Mouse (Mus musculus): ENCODE results near the gene Zfp791. TPM values are rescaled to one million over a fixed set of nuclear protein-coding genes. Genes with fewer than 3 reads are reported as not detected.

Zfp791 gene
- total RNA-seq, 4 experiments from 2014 or later, result 6.1 to 8.9 (median 8.5) TPM

Small RNA genes lying within 50 kb of the gene (microRNA-seq; reads per million reads assigned to microRNA genes)
- gene Gm23388 (0 to 0.76 reads per million in 2 experiments), gene Mir7070 (4.5 reads per million in 2 experiments)

Other genes with a start within 250 kb of the Zfp791 start
- gene Gcdh, start 229.2 kb downstream of the Zfp791 start, total RNA-seq (2022), result 10 to 100 TPM; 38.7 to 46.2 (median 40.4) TPM
- gene Klf1, start 221.2 kb downstream of the Zfp791 start, total RNA-seq (2022), result under 1 TPM in 2 of 4 experiments, not detected in 2; 0.21 to 0.31 TPM
- gene Dnase2a, start 214.5 kb downstream of the Zfp791 start, total RNA-seq (2022), result 10 to 100 TPM in 2 of 4 experiments, 1 to 10 TPM in 2; 4.4 to 18.9 (median 9.2) TPM
- 10 to 100 TPM; 77.3 to 83.2 (median 80.8) TPM for gene Mast1, start 185.7 kb downstream of the Zfp791 start, total RNA-seq (2022)
- 1 to 10 TPM; 1.5 to 2.5 (median 1.7) TPM for gene Rtbdn, start 176.1 kb downstream of the Zfp791 start, total RNA-seq (2022)
- gene Gm49661, start 153.7 kb downstream of the Zfp791 start, total RNA-seq (2022), result not detected
- gene Prdx2, start 153.5 kb downstream of the Zfp791 start, total RNA-seq (2022), result 100 to 1,000 TPM; 328 to 367 (median 342) TPM
- 10 to 100 TPM; 36.2 to 46.2 (median 41.2) TPM for gene Rnaseh2a, start 153.3 kb downstream of the Zfp791 start, total RNA-seq (2022)
- 10 to 100 TPM; 61.1 to 79.5 (median 75.6) TPM for gene Junb, start 144.4 kb downstream of the Zfp791 start, total RNA-seq (2022)
- gene Hook2, start 132.5 kb downstream of the Zfp791 start, total RNA-seq (2022), result 10 to 100 TPM; 10.9 to 11.6 (median 11.3) TPM
- not detected for gene Best2, start 108.6 kb downstream of the Zfp791 start, total RNA-seq (2022)
- 100 to 1,000 TPM; 118 to 124 (median 122) TPM for gene Asna1, start 97.8 kb downstream of the Zfp791 start, total RNA-seq (2022)
- 100 to 1,000 TPM; 105 to 121 (median 116) TPM for gene Trir, start 96.3 kb downstream of the Zfp791 start, total RNA-seq (2022)
- 100 to 1,000 TPM; 146 to 188 (median 162) TPM for gene Tnpo2, start 86.2 kb downstream of the Zfp791 start, total RNA-seq (2022)
- gene Fbxw9, start 63.0 kb downstream of the Zfp791 start, total RNA-seq (2022), result 10 to 100 TPM; 18.1 to 24.4 (median 23.6) TPM
- not detected for gene Gm5741, start 55.1 kb downstream of the Zfp791 start, total RNA-seq (2022)
- gene Dhps, start 51.3 kb downstream of the Zfp791 start, total RNA-seq (2022), result 10 to 100 TPM; 57.7 to 62.2 (median 59.1) TPM
- gene Wdr83os, start 42.4 kb downstream of the Zfp791 start, total RNA-seq (2022), result 10 to 100 TPM; 58.3 to 64.3 (median 61.7) TPM
- gene Wdr83, start 41.8 kb downstream of the Zfp791 start, total RNA-seq (2022), result 10 to 100 TPM; 20.1 to 32.5 (median 26.4) TPM
- gene Man2b1, start 39.8 kb downstream of the Zfp791 start, total RNA-seq (2022), result 10 to 100 TPM; 33.4 to 98.9 (median 68.8) TPM
- not detected for gene Cks1brt, start 28.8 kb upstream of the Zfp791 start, total RNA-seq (2022)
- gene Olfr371, start 102.9 kb upstream of the Zfp791 start, total RNA-seq (2022), result not detected
- gene Orc6, start 176.5 kb upstream of the Zfp791 start, total RNA-seq (2022), result 10 to 100 TPM; 27.0 to 30.3 (median 29.1) TPM
- gene Vps35, start 176.7 kb upstream of the Zfp791 start, total RNA-seq (2022), result 100 to 1,000 TPM; 121 to 138 (median 129) TPM